Mouse (Mus musculus): Measurements from ENCODE around the gene Prkcb.

GRCm38 (mm10) chr7:122409945-122410344 lies 121.4 kb downstream of the Prkcb start:
- TF ChIP-seq CTCF (IDR thresholded peaks at IDR 0.05): no peak
- no peak for TF ChIP-seq POLR2A (IDR thresholded peaks at IDR 0.05; ENCODE audit: insufficient read depth, low read depth, low read length)

Data from heart, adult 2 months (tissue).